Mouse (Mus musculus): ENCODE data around the gene Tle1. TPM values are rescaled to one million over a fixed set of nuclear protein-coding genes. Genes with fewer than 3 reads are reported as not detected.

The Tle1 gene
- total RNA-seq (2021) = 10 to 100 TPM; 37.7 to 41.8 TPM
- long read RNA-seq, experiment 1, transcript Tle1-205 (7 exons, 2,067 nt) = major isoform, 28 of 51 reads
- long read RNA-seq, experiment 1, partial matches to known transcripts = 6 of 51 reads
- long read RNA-seq, experiment 1, other reads (novel, unspliced or antisense) = 17 of 51 reads
- long read RNA-seq, experiment 2, transcript Tle1-205 (7 exons, 2,067 nt) = major isoform, 24 of 39 reads
- long read RNA-seq, experiment 2, partial matches to known transcripts = 8 of 39 reads
- long read RNA-seq, experiment 2, other reads (novel, unspliced or antisense) = 6 of 39 reads

GRCm38 (mm10) chr4:72200559-72201409 lies at the start of gene Tle1:
TSS of gene Tle1 (minus strand) at chr4:72200919.
- peak; percentile 99 to 100 for DNase-seq (ENCODE audit: low spot score in 2 of 2)
- intact Hi-C loops (cut with DNase I) = loop anchor here (5.0 to 10.0 kb wide), 2 partner anchors 184 to 842 kb away; no protein-coding TSS in a partner anchor

DNA sequence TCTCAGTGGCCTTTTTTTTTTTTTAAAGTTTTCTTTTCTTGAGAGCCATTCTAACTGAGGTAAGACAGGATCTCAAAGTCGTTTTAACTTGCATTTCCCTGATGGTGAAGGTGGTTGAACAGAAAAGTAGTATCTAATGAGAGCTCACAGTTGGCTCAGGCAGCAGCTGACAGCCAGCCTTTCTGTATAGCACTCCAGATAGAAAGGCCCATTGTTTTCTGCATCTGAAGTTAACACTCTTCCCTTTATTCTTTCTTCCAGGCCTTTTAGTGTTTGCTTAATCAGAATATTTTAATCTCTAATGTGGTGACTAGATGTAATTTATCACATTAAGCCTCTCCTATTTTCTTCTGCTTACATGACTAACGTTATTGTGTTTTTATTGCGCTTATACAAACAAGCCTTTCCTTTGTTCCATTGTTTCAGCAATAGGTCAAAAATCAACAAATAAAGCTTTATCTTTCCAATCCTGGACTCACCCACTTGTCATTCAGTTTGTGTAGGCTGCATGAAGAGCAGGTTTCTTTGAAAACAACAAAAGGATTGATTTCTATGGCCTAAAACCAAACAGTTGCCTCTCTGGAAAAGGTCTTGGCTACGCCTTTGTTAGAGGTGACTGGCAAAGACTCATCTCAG lies 33.0 kb upstream of the Tle1 start:
- DNase-seq (ENCODE audit: low spot score in 2 of 2) = peak in 1 of 2 experiments; percentile 3

DNA sequence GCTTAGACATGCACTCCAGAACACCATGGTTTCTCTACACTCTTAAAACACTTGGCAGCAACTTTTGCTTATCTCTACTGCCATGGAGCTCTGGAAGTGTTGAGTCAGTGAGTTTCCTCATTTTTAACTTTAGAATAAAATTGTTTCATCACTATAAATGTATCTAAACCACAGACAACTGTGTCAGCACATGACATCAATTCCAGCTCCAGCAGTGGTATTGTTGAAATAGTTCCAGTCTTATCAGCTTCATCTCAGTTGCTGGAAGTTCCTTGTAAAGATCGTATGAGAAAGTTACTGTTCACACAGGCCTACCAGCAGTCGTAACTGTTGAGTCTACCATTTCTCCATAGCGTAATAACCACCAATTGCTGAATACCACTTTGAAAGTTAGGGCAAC lies 31.5 kb upstream of the Tle1 start:
- DNase-seq (ENCODE audit: low spot score in 2 of 2) = no peak
- intact Hi-C loops (cut with DNase I) = no loop called here

More for the DNA sequence above, 33.0 kb upstream of the Tle1 start:
- intact Hi-C loops (cut with DNase I) = no loop called here

GRCm38 (mm10) chr4:72230832-72231231 lies 30.1 kb upstream of the Tle1 start:
- intact Hi-C loops (cut with DNase I) = no loop called here
- no peak for DNase-seq (ENCODE audit: low spot score in 2 of 2)

- intact Hi-C loops (cut with DNase I) = no loop called here
- DNase-seq (ENCODE audit: low spot score in 2 of 2) = no peak
Observed at GRCm38 (mm10) chr4:72221629-72222028, 20.9 kb upstream of the Tle1 start.

DNA sequence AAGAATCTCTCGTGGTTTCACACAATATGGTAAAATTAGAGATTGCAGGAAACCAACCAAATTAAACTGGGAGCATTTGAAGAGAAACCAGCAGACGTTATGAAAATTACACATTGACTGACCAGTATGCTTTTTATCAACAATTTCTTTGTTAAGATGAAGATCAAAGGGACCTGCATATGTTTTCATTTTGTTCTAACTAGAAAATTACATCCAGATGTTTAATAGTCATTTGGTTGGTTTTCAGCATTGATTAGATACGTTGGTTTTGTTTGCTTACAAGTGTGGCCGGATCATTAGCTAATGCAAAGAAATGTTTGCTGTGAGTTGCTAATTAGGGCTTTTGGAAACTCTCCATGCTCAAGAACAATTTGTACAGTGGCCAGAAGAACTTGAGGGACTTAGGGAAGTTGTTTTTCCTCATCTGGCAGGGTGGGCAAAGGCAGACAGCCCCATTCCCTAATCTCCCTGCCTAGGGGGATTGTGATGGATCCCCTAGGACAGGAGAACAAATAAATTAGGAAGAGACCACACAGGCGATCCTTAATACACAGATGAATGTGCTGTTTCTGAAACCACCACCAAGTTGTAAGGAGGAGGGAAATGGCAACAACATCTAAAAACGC lies 3.8 kb upstream of the Tle1 start:
- intact Hi-C loops (cut with DNase I) = loop anchor here (5.0 to 10.0 kb wide), 2 partner anchors 180 to 838 kb away; no protein-coding TSS in a partner anchor
- no peak for DNase-seq (ENCODE audit: low spot score in 2 of 2)

- intact Hi-C loops (cut with DNase I) = loop anchor here (5.0 to 10.0 kb wide), 2 partner anchors 183 to 841 kb away; no protein-coding TSS in a partner anchor
Observed at GRCm38 (mm10) chr4:72201521-72201991, 837 bp upstream of the Tle1 start.

DNA sequence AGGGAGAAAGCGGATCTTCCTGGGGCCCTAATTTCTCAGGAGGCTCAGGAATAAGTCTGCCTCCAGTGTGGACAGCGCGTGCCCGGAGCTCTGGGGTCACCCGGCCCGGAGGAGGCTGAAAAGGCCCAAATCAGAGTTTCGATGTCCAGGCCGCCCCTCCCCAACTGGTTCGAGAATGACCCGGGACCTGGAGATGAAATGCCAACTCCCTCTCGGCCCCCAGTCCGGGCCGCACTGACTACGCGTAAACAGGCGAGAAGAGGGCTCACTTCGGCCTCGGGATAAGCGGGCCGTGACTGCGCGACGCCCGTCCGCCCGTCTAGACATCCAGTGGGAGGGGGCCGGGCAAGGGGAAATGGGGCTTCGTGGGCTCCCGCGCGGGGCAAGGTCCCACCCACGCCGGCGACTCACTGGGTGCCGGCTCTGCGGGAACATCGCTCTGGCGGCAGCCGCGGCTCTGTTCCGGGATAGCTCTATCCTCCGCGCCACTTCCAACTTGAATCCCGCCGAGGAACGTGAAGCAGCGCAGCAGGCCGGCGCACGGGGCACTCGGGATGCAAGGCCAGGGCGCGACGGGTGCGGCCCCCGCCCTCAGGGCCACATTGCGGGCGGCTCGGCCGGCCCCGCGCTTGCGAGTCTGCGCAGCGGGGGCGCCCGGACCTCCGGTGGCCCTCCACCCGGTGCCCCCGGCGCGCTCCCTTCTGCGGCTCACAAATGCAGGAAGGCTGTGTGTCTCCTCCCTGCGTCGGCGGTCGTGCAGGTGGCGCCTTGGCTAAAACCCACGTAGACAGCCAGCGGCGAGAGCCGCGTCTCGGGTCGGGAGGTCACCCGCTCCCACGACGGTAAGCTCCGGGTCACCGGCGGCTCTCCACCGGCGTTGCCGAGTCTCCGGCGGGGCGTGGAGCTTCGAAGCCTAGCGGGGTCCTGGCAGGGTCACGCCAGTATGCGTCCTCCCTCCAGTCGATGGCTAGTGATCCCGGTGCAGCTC lies 854 bp downstream of the Tle1 start:
- intact Hi-C loops (cut with DNase I) = loop anchor here (5.0 to 10.0 kb wide), 3 partner anchors 53 to 842 kb away; no protein-coding TSS in a partner anchor
- peak; percentile 35 to 47 for DNase-seq (ENCODE audit: low spot score in 2 of 2)

More at GRCm38 (mm10) chr4:72201521-72201991, 837 bp upstream of the Tle1 start:
- DNase-seq (ENCODE audit: low spot score in 2 of 2) = peak; percentile 26 to 28

GRCm38 (mm10) chr4:72198877-72199411 lies 1.8 kb downstream of the Tle1 start:
- intact Hi-C loops (cut with DNase I) = loop anchor here (5.0 kb wide), 1 partner anchor 52 kb away; no protein-coding TSS in a partner anchor
- DNase-seq (ENCODE audit: low spot score in 2 of 2) = peak; percentile 74 to 78

GRCm38 (mm10) chr4:72197888-72198605 lies 2.7 kb downstream of the Tle1 start:
- peak; percentile 25 to 29 for DNase-seq (ENCODE audit: low spot score in 2 of 2)
- intact Hi-C loops (cut with DNase I) = loop anchor here (5.0 kb wide), 1 partner anchor 51 kb away; no protein-coding TSS in a partner anchor

DNA sequence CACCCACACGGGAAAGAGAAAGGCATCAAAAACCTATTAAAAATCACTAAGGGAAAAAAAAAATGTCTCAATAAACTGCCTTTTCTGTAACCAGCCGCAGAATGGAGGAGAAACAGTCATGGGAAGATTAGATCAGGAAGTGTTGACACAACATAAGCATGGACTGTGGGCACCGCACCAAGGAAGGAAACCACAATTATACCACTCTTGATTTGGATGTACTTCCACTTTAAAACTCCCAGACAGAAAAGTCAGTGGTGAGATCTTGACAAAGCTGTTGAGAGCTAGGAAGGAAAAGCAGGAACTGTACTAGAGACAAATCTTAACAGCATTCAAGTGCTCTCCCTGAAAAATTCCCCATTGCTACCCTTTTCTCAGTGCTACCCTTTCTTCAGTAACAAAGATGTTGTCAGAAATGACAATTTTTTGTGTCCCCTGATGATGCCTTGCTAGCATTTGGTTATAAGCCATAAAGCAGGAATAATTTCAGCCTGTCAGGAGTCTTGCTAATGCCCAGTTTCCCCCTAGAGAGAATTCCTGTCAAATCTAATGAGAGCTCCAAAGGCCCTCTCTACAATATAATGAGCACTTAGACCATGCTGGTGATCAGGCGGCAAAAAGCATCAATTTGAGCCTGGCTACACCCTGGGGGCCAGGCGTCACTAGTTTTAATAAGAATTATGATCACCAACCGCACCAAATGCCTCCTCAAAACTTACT lies 5.4 kb downstream of the Tle1 start:
- intact Hi-C loops (cut with DNase I) = loop anchor here (5.0 kb wide), 1 partner anchor 48 kb away; no protein-coding TSS in a partner anchor
- no peak for DNase-seq (ENCODE audit: low spot score in 2 of 2)

- DNase-seq (ENCODE audit: low spot score in 2 of 2) = no peak
- intact Hi-C loops (cut with DNase I) = no loop called here
Observed at GRCm38 (mm10) chr4:72193276-72193675, 7.4 kb downstream of the Tle1 start.

DNA sequence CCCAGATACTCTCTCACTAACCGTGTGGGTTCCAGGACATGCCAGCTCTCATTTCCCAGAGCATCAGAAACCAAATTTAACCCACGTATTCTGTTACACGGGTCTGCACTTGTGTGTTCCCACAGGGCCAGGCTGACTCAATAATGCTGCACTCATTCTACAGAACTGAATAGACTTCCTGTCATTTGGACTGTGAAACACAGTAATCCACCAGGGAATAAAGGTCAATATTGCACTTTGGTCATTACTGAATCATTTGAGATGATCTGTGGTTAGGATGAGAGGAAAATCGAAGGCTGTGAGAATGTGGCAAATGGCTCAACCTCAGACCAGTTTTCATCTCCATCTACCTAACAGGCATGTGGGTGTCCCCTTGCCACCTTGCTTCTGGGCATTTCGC lies 16.2 kb downstream of the Tle1 start:
- no peak for DNase-seq (ENCODE audit: low spot score in 2 of 2)
- intact Hi-C loops (cut with DNase I) = no loop called here

DNA sequence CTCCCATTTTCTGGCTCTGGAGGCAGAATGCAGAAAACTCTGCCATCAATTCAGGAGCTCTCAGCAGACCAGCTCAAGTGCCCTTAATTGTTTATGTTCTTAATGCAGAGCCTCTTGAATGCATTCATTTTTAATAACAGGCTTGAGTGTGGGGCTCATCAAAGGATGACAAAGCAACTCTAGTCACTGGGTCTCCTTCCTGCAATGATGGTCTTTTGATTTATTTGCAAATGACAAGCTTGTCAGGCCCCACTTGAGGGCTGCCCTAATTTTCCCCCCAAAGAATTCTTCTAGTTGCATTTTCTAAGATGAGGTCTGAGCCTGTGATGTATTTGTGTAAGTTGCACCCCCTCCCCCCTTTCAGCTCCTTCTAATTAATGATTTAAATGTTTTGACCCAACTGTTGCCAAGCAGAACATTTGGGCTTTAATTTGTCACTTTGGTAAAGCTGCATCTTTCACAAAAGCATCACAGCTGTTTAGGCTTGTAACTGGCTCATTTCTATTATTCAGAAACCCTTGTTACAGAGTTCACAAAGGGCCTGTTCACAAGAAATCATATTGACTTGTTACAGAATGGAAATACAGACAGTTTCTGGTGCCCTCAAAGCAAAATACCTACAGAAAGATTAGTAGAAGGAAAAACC lies 18.3 kb downstream of the Tle1 start:
- DNase-seq (ENCODE audit: low spot score in 2 of 2) = no peak
- intact Hi-C loops (cut with DNase I) = no loop called here

DNA sequence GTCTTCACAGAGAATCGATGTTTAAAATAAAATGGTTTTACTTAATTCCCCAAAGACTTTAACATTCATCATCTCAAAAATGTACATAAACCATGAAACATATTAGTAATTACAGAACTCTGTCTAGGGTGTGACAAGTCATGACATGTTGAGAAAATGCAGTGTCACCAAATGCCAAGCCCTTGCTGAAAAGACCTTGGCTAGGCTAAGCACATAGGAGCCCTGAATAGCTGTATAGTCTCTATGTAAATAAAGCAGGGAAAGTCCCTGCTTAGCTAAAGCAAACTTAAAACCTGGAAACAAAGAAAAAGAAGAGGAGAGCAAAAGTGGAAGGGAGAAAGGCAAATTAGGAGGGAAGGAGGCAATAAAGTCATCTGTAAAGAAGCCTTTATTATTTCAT lies 24.8 kb downstream of the Tle1 start:
- intact Hi-C loops (cut with DNase I) = no loop called here
- DNase-seq (ENCODE audit: low spot score in 2 of 2) = no peak

GRCm38 (mm10) chr4:72168267-72168666 lies 32.5 kb downstream of the Tle1 start:
- intact Hi-C loops (cut with DNase I) = no loop called here
- no peak for DNase-seq (ENCODE audit: low spot score in 2 of 2)

Measured in left cerebral cortex, postnatal 14 days (tissue).